ENCODE assay signal across 19 mouse cellular contexts in the genomic region with DNA sequence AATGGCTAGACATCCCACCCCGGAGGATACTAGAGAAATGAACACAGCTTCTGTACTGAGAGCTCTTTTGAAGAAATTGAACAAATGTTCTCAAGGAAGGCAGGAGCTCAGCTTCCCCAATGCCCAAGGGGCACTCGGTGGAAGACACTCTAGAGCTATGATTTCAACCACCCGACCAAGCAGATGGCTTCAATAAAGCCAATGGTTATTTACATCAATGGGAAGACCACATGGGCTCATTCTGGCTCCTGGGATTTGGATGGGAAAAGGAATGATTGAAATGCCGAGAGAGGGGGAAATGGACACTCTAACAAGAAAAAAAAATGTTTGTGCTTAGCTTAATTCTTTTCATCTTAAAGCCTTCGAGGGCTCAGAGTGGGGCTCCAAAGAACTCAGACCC.
DNase-seq lines count a peak whose midpoint lies in the region; ATAC-seq and TF ChIP-seq lines count a peak whose summit lies in the region.
"Had no signal": no experiment of that assay in that cellular context is flagged by ENCODE, and none has a peak within 500 bp of the region (broad histone marks: within the 10 kb centered on the region; RNA-seq: fewer than 3 reads in every experiment).

No protein-coding gene starts in this region.

- H3K27me3 ChIP-seq in hindbrain, embryonic 10.5 days (ENCODE audit: insufficient read depth, poor library complexity, severe bottlenecking) = no peaks in the 10 kb centered on the region
- no peaks in the 10 kb centered on the region for H3K27me3 ChIP-seq in hindbrain, postnatal 0 days (ENCODE audit: insufficient read depth, low read length)
- no peaks in the 10 kb centered on the region for H3K27me3 ChIP-seq in embryonic facial prominence, embryonic 10.5 days (replicated peaks; ENCODE audit: low read depth, poor library complexity, severe bottlenecking)
- H3K27me3 ChIP-seq: forebrain, embryonic 12.5 days; heart, embryonic 15.5 days; hindbrain, embryonic 12.5 days; intestine, embryonic 15.5 days had no signal

- 62% methylated on average over 5 of the region's 5 CpGs for WGBS in hindbrain, embryonic 10.5 days
- WGBS in hindbrain, postnatal 0 days = 75% methylated on average over 5 of the region's 5 CpGs
- 37% methylated on average over 5 of the region's 5 CpGs for WGBS in embryonic facial prominence, embryonic 10.5 days
- WGBS in lung, adult 2 months = 66% methylated on average over 5 of the region's 5 CpGs

- H3K36me3 ChIP-seq in hindbrain, embryonic 10.5 days = no peaks in the 10 kb centered on the region
- no peaks in the 10 kb centered on the region for H3K36me3 ChIP-seq in hindbrain, postnatal 0 days (ENCODE audit: insufficient read depth, low read length)
- no peaks in the 10 kb centered on the region for H3K36me3 ChIP-seq in embryonic facial prominence, embryonic 10.5 days (replicated peaks)
- H3K36me3 ChIP-seq: forebrain, embryonic 12.5 days; heart, embryonic 15.5 days; hindbrain, embryonic 12.5 days; intestine, embryonic 15.5 days had no signal

- no peak overlapping the region for H3K4me3 ChIP-seq in hindbrain, embryonic 10.5 days
- H3K4me3 ChIP-seq in hindbrain, postnatal 0 days (ENCODE audit: low read length) = no peak overlapping the region
- no peak overlapping the region for H3K4me3 ChIP-seq in embryonic facial prominence, embryonic 10.5 days
- no peak overlapping the region for H3K4me3 ChIP-seq in lung, adult 2 months (replicated peaks; ENCODE audit: extremely low read depth, low read depth, low read length)
- H3K4me3 ChIP-seq: forebrain, embryonic 12.5 days; heart, adult 2 months; heart, embryonic 15.5 days; hindbrain, embryonic 12.5 days; intestine, embryonic 15.5 days had no signal

- no peak for TF ChIP-seq POLR2A in lung, adult 2 months (IDR thresholded peaks at IDR 0.05; ENCODE audit: borderline replicate concordance, extremely low read depth, low read depth, low read length)

- H3K9me3 ChIP-seq in hindbrain, embryonic 10.5 days = no peaks in the 10 kb centered on the region
- no peaks in the 10 kb centered on the region for H3K9me3 ChIP-seq in hindbrain, postnatal 0 days (ENCODE audit: low read length)
- 0 out of 2 replicates have a peak, but pooled peaks cover 3% of the 10 kb centered on the region for H3K9me3 ChIP-seq in embryonic facial prominence, embryonic 10.5 days
- H3K9me3 ChIP-seq: forebrain, embryonic 12.5 days; heart, embryonic 15.5 days; hindbrain, embryonic 12.5 days; intestine, embryonic 15.5 days had no signal

- no peak for ATAC-seq in hindbrain, postnatal 0 days
- ATAC-seq: forebrain, embryonic 16.5 days; intestine, embryonic 15.5 days had no signal

- peak; percentile 20 for DNase-seq in hindbrain, embryonic 10.5 days (ENCODE audit: low spot score)
- DNase-seq in hindbrain, postnatal 0 days (ENCODE audit: low spot score) = no peak
- peak; percentile 45 for DNase-seq in embryo, embryonic 10 days (ENCODE audit: low spot score)
- DNase-seq in embryonic facial prominence, embryonic 10.5 days (ENCODE audit: low spot score) = peak; percentile 23
- DNase-seq in mesoderm, embryonic 11.5 days (ENCODE audit: low read depth, low spot score) = peak; percentile 37
- DNase-seq in kidney, postnatal 25 days = no peak
- DNase-seq in lung, adult 2 months = no peak
- DNase-seq: adrenal gland, postnatal 10 days; cerebellum, adult 11-12 months; cerebellum, adult 9-10 months; cerebellum, postnatal 36 days; gastrocnemius, postnatal 10 days; heart, adult 2 months had no signal

- no peak overlapping the region for H3K27ac ChIP-seq in hindbrain, embryonic 10.5 days
- H3K27ac ChIP-seq in hindbrain, postnatal 0 days = no peak overlapping the region
- H3K27ac ChIP-seq in embryonic facial prominence, embryonic 10.5 days (replicated peaks) = no peak overlapping the region
- H3K27ac ChIP-seq: forebrain, embryonic 12.5 days; heart, adult 2 months; heart, embryonic 15.5 days; hindbrain, embryonic 12.5 days; intestine, embryonic 15.5 days had no signal

- 0 out of 2 replicates have a peak, but pooled peaks cover 2% of the 10 kb centered on the region for H3K4me1 ChIP-seq in hindbrain, embryonic 10.5 days (replicated peaks)
- no peaks in the 10 kb centered on the region for H3K4me1 ChIP-seq in hindbrain, postnatal 0 days (ENCODE audit: insufficient read depth, low read length)
- H3K4me1 ChIP-seq in embryonic facial prominence, embryonic 10.5 days = no peaks in the 10 kb centered on the region
- no peaks in the 10 kb centered on the region for H3K4me1 ChIP-seq in lung, adult 2 months (ENCODE audit: control insufficient read depth, insufficient read depth, low read length)
- H3K4me1 ChIP-seq: forebrain, embryonic 12.5 days; heart, embryonic 15.5 days; hindbrain, embryonic 12.5 days; intestine, embryonic 15.5 days had no signal

- no peak overlapping the region for H3K4me2 ChIP-seq in hindbrain, postnatal 0 days (ENCODE audit: low read depth, low read length)
- H3K4me2 ChIP-seq: forebrain, embryonic 12.5 days; heart, embryonic 11.5 days; heart, embryonic 15.5 days; hindbrain, embryonic 12.5 days; intestine, embryonic 15.5 days had no signal

- TF ChIP-seq CTCF in hindbrain, postnatal 0 days (IDR thresholded peaks at IDR 0.05; ENCODE audit: low read depth) = no peak
- no peak for TF ChIP-seq CTCF in lung, adult 2 months (IDR thresholded peaks at IDR 0.05; ENCODE audit: insufficient read depth, low read length)

- no peak overlapping the region for H3K9ac ChIP-seq in hindbrain, postnatal 0 days (replicated peaks; ENCODE audit: low read length)
- H3K9ac ChIP-seq: forebrain, embryonic 12.5 days; heart, embryonic 15.5 days; hindbrain, embryonic 12.5 days; intestine, embryonic 15.5 days had no signal

Comparison
In these comparisons a context has a peak if more than half of its experiments do, and no peak if none do; other contexts are left out.
1. DNase-seq: peak in hindbrain, embryonic 10.5 days (single experiment), embryo, embryonic 10 days (single experiment), embryonic facial prominence, embryonic 10.5 days (single experiment) and mesoderm, embryonic 11.5 days (single experiment); none in hindbrain, postnatal 0 days (single experiment), kidney, postnatal 25 days (0 of 2) and lung, adult 2 months (single experiment).